Mouse (Mus musculus) intestine, embryonic 16.5 days (tissue): ENCODE results near the gene Uqcc2. TPM values are rescaled to one million over a fixed set of nuclear protein-coding genes. Genes with fewer than 3 reads are reported as not detected.
A peak's percentile ranks its signal among the peaks of the same experiment; 100 is the strongest.

ENCODE experiments used
- ATAC-seq: fragments of 200-750 bp; cut with Nextera tagmentation; 2 replicates; pipeline ENCODE4 v1.8.0; 2017; ENCODE audit warnings: moderate TSS enrichment, moderate library complexity
- H3K27ac ChIP-seq: fragments of 300-500 bp; sonication (generic); 2 replicates; pipeline ENCODE4 v1.5.1; 2014; ENCODE audit warnings: mild to moderate bottlenecking, low read length
- H3K27me3 ChIP-seq: fragments of 300-500 bp; sonication (generic); replicated peaks from 2 replicates; pipeline ENCODE4 v1.6.1; 2014; ENCODE audit warnings: low read length, control low read depth, mixed read lengths; ENCODE audit not compliant: control insufficient read depth, insufficient read depth
- H3K36me3 ChIP-seq: fragments of 300-500 bp; sonication (generic); 2 replicates; pipeline ENCODE4 v1.6.1; 2014; ENCODE audit warnings: low read length, control low read depth; ENCODE audit not compliant: control insufficient read depth, insufficient read depth
- H3K4me1 ChIP-seq: fragments of 300-500 bp; sonication (generic); 2 replicates; pipeline ENCODE4 v1.6.1; 2014; ENCODE audit warnings: low read length, control low read depth, mixed read lengths; ENCODE audit not compliant: control insufficient read depth, insufficient read depth
- H3K4me2 ChIP-seq: fragments of 300-500 bp; sonication (generic); 2 replicates; pipeline ENCODE4 v1.6.1; 2014; ENCODE audit warnings: low read depth, low read length, control low read depth
- H3K4me3 ChIP-seq: fragments of 300-500 bp; sonication (generic); 2 replicates; pipeline ENCODE4 v1.5.1; 2014; ENCODE audit warnings: mild to moderate bottlenecking, low read length
- H3K9ac ChIP-seq: fragments of 300-500 bp; sonication (generic); 2 replicates; pipeline ENCODE4 v1.6.1; 2014; ENCODE audit warnings: low read depth, low read length
- H3K9me3 ChIP-seq: fragments of 300-500 bp; sonication (generic); 2 replicates; pipeline ENCODE4 v1.6.1; 2016; ENCODE audit warnings: low read length, control low read depth; ENCODE audit not compliant: control insufficient read depth
- WGBS: fragments of 180-500 bp; shearing (Covaris S2); extraction: QIAGEN DNeasy Blood & Tissue Kit; methylation state at CpG from one replicate; pipeline ENCODE4 v1.1.7; 2014; 5-methylcytosine and 5-hydroxymethylcytosine counted together
- polyA plus RNA-seq: library from polyadenylated mRNA; unstranded; fragments of >200 nt; fragmentation: Nextera tagmentation; extraction: Ambion mirVana; gene quantifications from 2 replicates; pipeline ENCODE4 v1.2.1, GENCODE M21; 2015

The Uqcc2 gene
- polyA plus RNA-seq, 1 experiment from 2014 or later = 255 TPM

DNA sequence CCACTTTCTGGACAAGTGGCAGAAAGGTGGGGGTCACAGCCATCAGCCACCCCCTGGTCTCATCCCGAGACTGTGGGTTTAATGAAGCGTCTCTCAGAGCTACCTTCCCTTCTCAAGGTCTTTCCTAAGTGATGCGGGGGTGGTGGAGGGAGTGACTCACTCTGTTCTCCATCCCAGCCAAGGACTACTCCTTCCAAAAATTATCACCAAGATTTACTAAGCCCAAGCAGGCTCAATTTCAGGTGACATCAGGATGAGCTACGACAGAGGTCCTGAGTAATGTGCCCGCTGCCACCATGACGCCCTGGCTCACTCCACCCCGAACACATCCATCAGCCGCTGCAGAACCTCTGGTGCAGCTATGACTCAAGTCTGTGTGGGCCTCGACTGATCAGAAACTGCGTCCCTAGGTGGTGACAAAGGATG lies 2.5 kb downstream of the Uqcc2 start:
- no peaks in the 10 kb centered on the region for H3K36me3 ChIP-seq
- no peak overlapping the region for H3K4me2 ChIP-seq
- H3K27ac ChIP-seq = no peak overlapping the region
- H3K9me3 ChIP-seq = no peaks in the 10 kb centered on the region
- 86% methylated on average over 10 of the region's 10 CpGs for WGBS
- no peak for ATAC-seq
- H3K27me3 ChIP-seq = no peaks in the 10 kb centered on the region
- no peak overlapping the region for H3K4me3 ChIP-seq
- no peak overlapping the region for H3K9ac ChIP-seq
- H3K4me1 ChIP-seq = peaks cover 38% of the 10 kb centered on the region

DNA sequence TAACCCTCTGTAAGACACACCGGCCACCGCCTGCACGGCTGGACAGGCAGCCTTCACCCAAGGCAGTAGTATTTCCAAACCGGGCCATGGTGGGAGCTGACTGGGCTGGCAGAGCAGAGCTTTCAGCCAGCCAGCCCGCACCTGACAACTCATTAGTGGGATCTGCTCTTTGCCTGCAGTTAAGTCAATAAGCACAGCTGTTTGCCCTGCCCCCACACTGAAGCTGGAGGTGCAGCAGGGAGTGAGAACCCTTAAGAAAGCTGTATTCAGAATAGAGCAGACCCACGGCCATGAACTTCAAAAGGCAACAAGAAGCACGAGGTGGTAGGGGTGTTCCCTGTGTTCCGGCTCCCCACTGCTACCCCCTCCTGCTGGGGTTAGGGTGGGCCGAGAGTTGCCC lies 3.5 kb downstream of the Uqcc2 start:
- whole genome bisulfite sequencing = 50% methylated on average over 9 of the region's 9 CpGs
- Histone ChIP-seq H3K27ac (no peak overlapping the region), H3K27me3 (no peaks in the 10 kb centered on the region), H3K9me3 (no peaks in the 10 kb centered on the region), H3K4me2 (no peak overlapping the region), H3K4me3 (no peak overlapping the region), H3K9ac (no peak overlapping the region), H3K4me1 (peaks cover 44% of the 10 kb centered on the region), H3K36me3 (no peaks in the 10 kb centered on the region)
- no peak for ATAC-seq

DNA sequence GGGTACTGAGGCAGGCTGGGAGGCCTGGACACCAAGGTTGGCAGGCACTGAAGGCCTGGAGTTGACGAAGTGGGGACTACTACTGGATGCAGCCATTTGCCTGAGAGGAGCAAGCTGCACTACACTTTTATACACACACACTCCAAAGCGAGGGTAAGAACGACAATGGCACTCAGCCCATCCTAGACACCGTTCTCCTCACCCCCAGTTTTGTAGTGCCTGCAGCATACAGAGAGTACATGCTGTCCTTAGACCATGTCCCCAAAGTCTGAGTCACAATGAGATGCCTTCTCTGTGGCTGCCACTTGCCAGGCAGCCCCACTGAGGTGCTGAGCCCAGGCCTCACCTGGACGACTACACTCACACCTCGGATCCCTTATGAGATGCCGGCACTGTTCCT lies 3.9 kb downstream of the Uqcc2 start:
- whole genome bisulfite sequencing = 78% methylated on average over 7 of the region's 7 CpGs
- Histone ChIP-seq H3K4me2 (no peak overlapping the region), H3K4me3 (no peak overlapping the region), H3K9me3 (no peaks in the 10 kb centered on the region), H3K27me3 (no peaks in the 10 kb centered on the region), H3K36me3 (no peaks in the 10 kb centered on the region; the same call in 1 of the 2 replicates), H3K4me1 (peaks cover 44% of the 10 kb centered on the region), H3K9ac (peak overlapping the region; percentile 10; the same call in 1 of the 2 replicates), H3K27ac (no peak overlapping the region)
- ATAC-seq = no peak

DNA sequence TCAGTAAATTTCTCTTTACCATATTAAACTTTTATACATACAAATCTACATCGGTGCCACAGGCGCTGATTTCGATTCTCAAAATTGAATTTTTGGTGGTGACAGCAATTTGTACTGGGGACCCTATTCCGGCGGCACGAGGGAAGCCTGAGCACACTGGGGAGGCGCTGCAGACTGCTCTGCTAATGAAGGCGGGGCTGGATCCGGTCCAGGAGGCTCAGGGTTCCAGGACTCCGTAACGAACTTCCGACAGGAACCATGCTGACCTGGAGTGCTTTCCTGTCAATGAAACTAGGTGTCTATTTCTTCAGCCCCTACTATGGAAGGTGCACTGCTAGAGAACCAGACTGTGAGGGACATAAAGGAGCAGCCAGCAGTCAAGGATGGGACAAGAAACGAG lies 4.4 kb downstream of the Uqcc2 start:
- Histone ChIP-seq H3K4me2 (no peak overlapping the region), H3K9ac (peak overlapping the region; percentile 10; the same call in 1 of the 2 replicates), H3K27me3 (no peaks in the 10 kb centered on the region), H3K4me1 (peaks cover 44% of the 10 kb centered on the region), H3K36me3 (no peaks in the 10 kb centered on the region; the same call in 1 of the 2 replicates), H3K9me3 (no peaks in the 10 kb centered on the region), H3K27ac (no peak overlapping the region), H3K4me3 (no peak overlapping the region)
- ATAC-seq = no peak
- WGBS = 75% methylated on average over 13 of the region's 13 CpGs

DNA sequence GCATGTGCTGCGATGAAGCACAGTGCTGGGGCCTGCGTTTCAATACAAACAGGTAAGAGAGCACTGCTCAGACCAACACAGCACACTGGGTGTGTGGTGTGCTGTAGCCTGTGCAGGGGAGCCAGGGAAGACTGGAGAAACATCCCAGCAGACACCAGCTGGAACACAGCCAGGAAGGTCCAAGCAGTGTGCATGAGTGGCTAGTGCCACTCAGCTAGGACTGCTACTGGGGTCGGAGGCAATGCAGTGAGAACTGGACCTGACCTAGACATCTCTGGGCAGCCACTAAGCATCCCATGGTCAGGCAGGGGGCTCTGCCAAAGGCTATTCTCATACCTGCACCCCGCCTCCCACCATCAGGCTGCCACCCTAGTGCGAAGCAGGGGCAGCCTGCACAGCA lies 5.5 kb downstream of the Uqcc2 start:
- Histone ChIP-seq H3K9me3 (no peaks in the 10 kb centered on the region), H3K4me2 (no peak overlapping the region), H3K27me3 (no peaks in the 10 kb centered on the region), H3K27ac (no peak overlapping the region), H3K9ac (no peak overlapping the region), H3K36me3 (peaks cover 5% of the 10 kb centered on the region), H3K4me1 (peaks cover 43% of the 10 kb centered on the region), H3K4me3 (no peak overlapping the region)
- ATAC-seq = no peak
- WGBS = 90% methylated on average over 5 of the region's 5 CpGs

DNA sequence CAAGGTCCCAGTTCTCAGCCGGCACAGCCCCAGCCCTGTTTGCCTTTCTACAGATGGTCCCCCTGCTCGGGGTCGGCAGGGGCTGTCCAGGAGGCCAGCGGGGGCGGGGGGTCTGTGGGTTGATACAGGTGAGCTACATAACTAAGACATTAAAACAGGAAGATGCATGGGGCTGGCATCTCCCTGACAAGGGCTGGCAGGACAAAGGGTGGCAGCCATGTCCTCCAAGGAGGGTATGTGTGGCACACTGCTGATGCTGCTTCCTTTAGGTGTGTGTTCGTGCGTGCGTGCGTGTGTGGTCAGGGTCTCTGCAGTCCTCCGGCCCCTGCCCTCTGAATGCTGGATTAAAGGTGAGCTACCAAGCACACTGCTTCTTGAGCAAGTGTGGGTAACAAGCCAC lies 6.7 kb downstream of the Uqcc2 start:
- ATAC-seq = no peak
- H3K36me3 ChIP-seq = peaks cover 5% of the 10 kb centered on the region
- H3K9ac ChIP-seq = no peak overlapping the region
- H3K4me1 ChIP-seq = peaks cover 44% of the 10 kb centered on the region
- H3K27ac ChIP-seq = no peak overlapping the region
- no peak overlapping the region for H3K4me2 ChIP-seq
- H3K27me3 ChIP-seq = no peaks in the 10 kb centered on the region
- 66% methylated on average over 10 of the region's 10 CpGs for WGBS
- no peaks in the 10 kb centered on the region for H3K9me3 ChIP-seq
- no peak overlapping the region for H3K4me3 ChIP-seq

DNA sequence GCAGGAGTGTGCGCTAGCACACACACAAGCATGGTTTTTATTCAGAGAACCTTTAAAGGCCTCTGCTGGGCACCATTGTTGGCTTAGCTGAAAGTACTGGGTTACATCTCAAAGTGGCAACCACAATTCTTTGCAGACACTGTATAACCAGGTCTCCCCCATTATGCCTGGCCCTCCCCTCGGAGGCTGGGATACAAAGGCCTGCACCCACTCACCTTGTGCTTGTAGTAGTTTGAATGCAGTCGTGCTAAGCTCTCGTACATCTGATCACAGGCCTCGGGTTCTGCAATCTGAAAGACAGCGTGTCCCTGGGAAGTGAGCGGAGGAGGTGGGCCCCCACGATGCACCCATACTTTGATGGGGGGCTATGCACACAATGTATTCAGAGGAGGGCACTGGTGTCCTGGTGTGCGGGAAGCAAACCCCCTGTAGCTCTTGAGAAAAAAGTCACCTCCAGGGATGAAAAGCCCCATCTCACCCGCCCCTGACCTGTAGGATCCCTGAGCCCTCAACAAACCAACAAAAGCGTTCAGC lies 8.0 kb downstream of the Uqcc2 start:
- Histone ChIP-seq H3K36me3 (peaks cover 5% of the 10 kb centered on the region), H3K4me3 (no peak overlapping the region), H3K4me1 (peaks cover 47% of the 10 kb centered on the region), H3K4me2 (no peak overlapping the region), H3K27ac (no peak overlapping the region), H3K9me3 (no peaks in the 10 kb centered on the region), H3K27me3 (no peaks in the 10 kb centered on the region), H3K9ac (no peak overlapping the region)
- no peak for ATAC-seq
- 85% methylated on average over 11 of the region's 11 CpGs for WGBS

DNA sequence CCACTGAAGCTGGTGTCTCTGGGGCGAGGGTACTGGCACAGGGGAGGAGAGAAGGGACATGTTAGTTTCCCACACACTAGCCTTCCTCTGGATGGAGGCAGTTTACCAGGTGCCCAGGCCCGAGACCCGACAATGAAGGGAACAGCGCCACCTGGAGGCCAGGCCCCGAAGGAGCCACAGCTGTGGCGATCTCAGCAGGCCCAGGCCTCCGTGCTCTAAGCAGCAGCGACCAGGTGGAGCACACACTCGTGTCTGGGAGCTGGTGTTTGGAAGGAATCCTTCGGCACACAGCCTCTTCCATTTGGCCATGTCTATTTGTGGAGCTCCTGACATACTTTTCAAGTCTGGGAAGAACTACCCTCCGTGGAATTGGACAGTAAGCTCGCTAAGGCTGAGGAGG lies 8.5 kb downstream of the Uqcc2 start:
- H3K9ac ChIP-seq = no peak overlapping the region
- 34% methylated on average over 12 of the region's 12 CpGs for WGBS
- H3K9me3 ChIP-seq = no peaks in the 10 kb centered on the region
- H3K4me3 ChIP-seq = no peak overlapping the region
- H3K27ac ChIP-seq = no peak overlapping the region
- peaks cover 6% of the 10 kb centered on the region for H3K36me3 ChIP-seq
- no peaks in the 10 kb centered on the region for H3K27me3 ChIP-seq
- H3K4me1 ChIP-seq = peaks cover 47% of the 10 kb centered on the region
- ATAC-seq = no peak; the same call in 1 of the 2 replicates
- no peak overlapping the region for H3K4me2 ChIP-seq

DNA sequence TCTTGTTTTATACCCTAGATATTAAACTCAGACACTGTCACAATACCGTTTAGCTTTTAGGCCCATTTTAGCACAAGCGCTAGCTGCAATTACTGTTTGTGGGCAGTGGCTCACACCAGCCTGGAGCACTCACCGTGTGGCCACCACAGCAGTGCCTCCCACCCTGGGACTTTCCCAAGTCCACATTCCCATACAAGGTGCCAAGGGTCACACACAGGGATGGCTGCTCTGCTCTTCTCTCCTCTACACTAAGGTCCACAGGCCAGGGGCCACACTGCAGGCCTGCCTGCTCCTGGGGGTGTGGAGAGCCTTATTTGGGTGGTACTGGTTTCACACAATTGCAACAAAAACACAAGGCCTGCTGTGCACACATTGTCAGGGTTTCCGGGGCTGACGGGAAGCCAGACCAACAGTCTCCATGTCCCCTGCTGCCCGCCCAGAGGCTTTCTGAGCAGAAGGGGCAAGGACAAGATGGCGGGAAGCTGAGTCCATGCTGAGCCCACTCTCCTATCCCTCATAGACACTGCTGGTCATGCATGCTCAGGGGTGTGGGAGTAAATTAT lies 9.8 kb downstream of the Uqcc2 start:
- Histone ChIP-seq H3K9ac (no peak overlapping the region), H3K4me3 (no peak overlapping the region), H3K4me1 (peaks cover 50% of the 10 kb centered on the region), H3K9me3 (no peaks in the 10 kb centered on the region), H3K4me2 (no peak overlapping the region), H3K36me3 (peaks cover 10% of the 10 kb centered on the region), H3K27me3 (no peaks in the 10 kb centered on the region), H3K27ac (peak overlapping the region; percentile 23; the same call in 1 of the 2 replicates)
- no peak for ATAC-seq
- 86% methylated on average over 7 of the region's 7 CpGs for WGBS

DNA sequence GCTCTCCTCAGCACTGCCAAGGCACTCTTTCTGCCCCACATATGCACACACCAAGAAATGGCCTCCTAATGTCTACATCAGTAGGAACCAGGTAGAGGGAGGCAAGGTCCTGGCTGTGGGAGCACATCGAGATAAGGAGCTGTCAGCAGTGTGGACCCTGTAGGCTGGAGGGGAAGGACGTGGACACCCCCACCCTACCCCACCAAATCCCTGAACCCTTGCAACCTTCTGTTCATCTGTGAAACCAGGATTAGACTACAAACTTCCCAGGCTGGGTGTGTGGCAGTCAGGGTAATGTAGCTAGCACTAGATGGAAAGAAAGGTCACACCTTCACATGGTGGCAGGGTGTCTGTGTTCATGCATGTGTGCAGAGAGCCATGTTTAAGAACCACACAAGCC lies 10.6 kb downstream of the Uqcc2 start:
- Histone ChIP-seq H3K4me3 (no peak overlapping the region), H3K4me1 (peaks cover 46% of the 10 kb centered on the region), H3K27me3 (no peaks in the 10 kb centered on the region), H3K4me2 (no peak overlapping the region), H3K9me3 (no peaks in the 10 kb centered on the region), H3K27ac (no peak overlapping the region), H3K36me3 (peaks cover 10% of the 10 kb centered on the region), H3K9ac (no peak overlapping the region)
- 92% methylated on average over 2 of the region's 2 CpGs for WGBS
- no peak for ATAC-seq
